Mouse (Mus musculus) intestine, postnatal 0 days (tissue): Measurements from ENCODE around the gene Sypl2. TPM values are rescaled to one million over a fixed set of nuclear protein-coding genes. Genes with fewer than 3 reads are reported as not detected.

Experiments used
- ATAC-seq: fragments of 200-750 bp; cut with Nextera tagmentation; 2 replicates; pipeline ENCODE4 v1.8.0; 2017; ENCODE audit warnings: mild to moderate bottlenecking, moderate TSS enrichment, moderate library complexity
- H3K27ac ChIP-seq: fragments of 300-500 bp; sonication (generic); 2 replicates; pipeline ENCODE4 v1.5.1; 2014; ENCODE audit warnings: mild to moderate bottlenecking, low read depth, low read length, moderate library complexity
- H3K27me3 ChIP-seq: fragments of 300-500 bp; sonication (generic); replicated peaks from 2 replicates; pipeline ENCODE4 v1.6.1; 2014; ENCODE audit warnings: low read length, mixed read lengths; ENCODE audit not compliant: control insufficient read depth, insufficient read depth
- H3K36me3 ChIP-seq: fragments of 300-500 bp; sonication (generic); 2 replicates; pipeline ENCODE4 v1.6.1; 2014; ENCODE audit warnings: mild to moderate bottlenecking, moderate library complexity; ENCODE audit not compliant: control insufficient read depth, insufficient read depth
- H3K4me1 ChIP-seq: fragments of 300-500 bp; sonication (generic); replicated peaks from 2 replicates; pipeline ENCODE4 v1.6.1; 2014; ENCODE audit warnings: antibody characterized with exemption, low read length, mixed read lengths; ENCODE audit not compliant: control insufficient read depth, insufficient read depth
- H3K4me2 ChIP-seq: fragments of 300-500 bp; sonication (generic); replicated peaks from 2 replicates; pipeline ENCODE4 v1.6.1; 2014; ENCODE audit warnings: low read depth, mild to moderate bottlenecking, moderate library complexity
- H3K4me3 ChIP-seq: fragments of 300-500 bp; sonication (generic); 2 replicates; pipeline ENCODE4 v1.5.1; 2014; ENCODE audit warnings: low read depth, low read length
- H3K9ac ChIP-seq: fragments of 300-500 bp; sonication (generic); 2 replicates; pipeline ENCODE4 v1.6.1; 2014; ENCODE audit warnings: mild to moderate bottlenecking, low read depth, low read length
- H3K9me3 ChIP-seq: fragments of 300-500 bp; sonication (generic); 2 replicates; pipeline ENCODE4 v1.6.1; 2016; ENCODE audit warnings: mixed run types; ENCODE audit not compliant: control insufficient read depth
- CTCF ChIP-seq: sonication (generic); IDR thresholded peaks from 2 replicates; pipeline ENCODE4 v1.5.1; 2016; ENCODE audit warnings: low read depth, mild to moderate bottlenecking, control low read depth, antibody characterized with exemption, moderate library complexity
- WGBS: fragments of 180-500 bp; shearing (Covaris S2); extraction: QIAGEN DNeasy Blood & Tissue Kit; methylation state at CpG from one replicate; pipeline ENCODE4 v1.1.7; 2014; 5-methylcytosine and 5-hydroxymethylcytosine counted together
- polyA plus RNA-seq: library from polyadenylated mRNA; unstranded; fragments of >200 nt; fragmentation: Nextera tagmentation; extraction: Ambion mirVana; gene quantifications from 2 replicates; pipeline ENCODE4 v1.2.1, GENCODE M21; 2015

The Sypl2 gene
- polyA plus RNA-seq, 1 experiment from 2014 or later, result 0.51 TPM

GRCm38 (mm10) chr3:108185460-108186097, 40.9 kb downstream of the Sypl2 start:
- no peaks in the 10 kb centered on the region for H3K27me3 ChIP-seq
- no peak for ATAC-seq
- no peak for TF ChIP-seq CTCF
- no peaks in the 10 kb centered on the region for H3K9me3 ChIP-seq
- H3K9ac ChIP-seq, result 0 out of 2 replicates have a peak overlapping the region, but pooled peaks have one; percentile 67
- H3K4me2 ChIP-seq, result peak overlapping the region; percentile 92
- 0 out of 2 replicates have a peak, but pooled peaks cover 2% of the 10 kb centered on the region for H3K4me1 ChIP-seq
- WGBS, result 3% methylated on average over 16 of the region's 16 CpGs
- no peaks in the 10 kb centered on the region; the same call in 1 of the 2 replicates for H3K36me3 ChIP-seq
- H3K4me3 ChIP-seq, result peak overlapping the region; percentile 71
- no peak overlapping the region for H3K27ac ChIP-seq

GRCm38 (mm10) chr3:108184742-108185141, 41.7 kb downstream of the Sypl2 start:
- H3K4me2 ChIP-seq, result no peak overlapping the region
- no peak overlapping the region for H3K27ac ChIP-seq
- H3K36me3 ChIP-seq, result no peaks in the 10 kb centered on the region; the same call in 1 of the 2 replicates
- no peak for ATAC-seq
- 78% methylated on average over 3 of the region's 3 CpGs for WGBS
- no peak for TF ChIP-seq CTCF
- H3K4me1 ChIP-seq, result 0 out of 2 replicates have a peak, but pooled peaks cover 2% of the 10 kb centered on the region
- H3K9ac ChIP-seq, result no peak overlapping the region
- H3K27me3 ChIP-seq, result no peaks in the 10 kb centered on the region
- H3K4me3 ChIP-seq, result no peak overlapping the region
- H3K9me3 ChIP-seq, result no peaks in the 10 kb centered on the region

GRCm38 (mm10) chr3:108180514-108180913, 45.9 kb downstream of the Sypl2 start:
- 48% methylated on average over 2 of the region's 2 CpGs for WGBS
- no peaks in the 10 kb centered on the region for H3K27me3 ChIP-seq
- ATAC-seq, result no peak
- no peak overlapping the region for H3K4me2 ChIP-seq
- H3K27ac ChIP-seq, result no peak overlapping the region
- H3K9ac ChIP-seq, result no peak overlapping the region
- no peaks in the 10 kb centered on the region for H3K9me3 ChIP-seq
- no peaks in the 10 kb centered on the region for H3K36me3 ChIP-seq
- H3K4me3 ChIP-seq, result no peak overlapping the region
- H3K4me1 ChIP-seq, result no peaks in the 10 kb centered on the region
- TF ChIP-seq CTCF, result no peak

GRCm38 (mm10) chr3:108178756-108179715, 47.4 kb downstream of the Sypl2 start:
- Histone ChIP-seq H3K27ac (no peak overlapping the region), H3K4me1 (no peaks in the 10 kb centered on the region), H3K9ac (no peak overlapping the region), H3K4me2 (no peak overlapping the region), H3K9me3 (no peaks in the 10 kb centered on the region), H3K36me3 (no peaks in the 10 kb centered on the region), H3K4me3 (no peak overlapping the region), H3K27me3 (no peaks in the 10 kb centered on the region)
- 53% methylated on average over 7 of the region's 7 CpGs for WGBS
- peak; percentile 21; the same call in 1 of the 2 replicates for TF ChIP-seq CTCF
- ATAC-seq, result peak; percentile 19; the same call in 1 of the 2 replicates

GRCm38 (mm10) chr3:108174672-108175531, 51.5 kb downstream of the Sypl2 start:
- Histone ChIP-seq H3K4me3 (no peak overlapping the region), H3K27me3 (no peaks in the 10 kb centered on the region), H3K9ac (no peak overlapping the region), H3K4me2 (no peak overlapping the region), H3K36me3 (no peaks in the 10 kb centered on the region), H3K27ac (no peak overlapping the region), H3K4me1 (no peaks in the 10 kb centered on the region), H3K9me3 (no peaks in the 10 kb centered on the region)
- ATAC-seq, result no peak
- WGBS, result 32% methylated on average over 14 of the region's 14 CpGs
- no peak for TF ChIP-seq CTCF

- no peak overlapping the region for H3K27ac ChIP-seq
- H3K4me3 ChIP-seq, result no peak overlapping the region
- no peaks in the 10 kb centered on the region for H3K27me3 ChIP-seq
- no peak for TF ChIP-seq CTCF
- no peaks in the 10 kb centered on the region for H3K4me1 ChIP-seq
- no peak for ATAC-seq
- H3K36me3 ChIP-seq, result no peaks in the 10 kb centered on the region
- WGBS, result 57% methylated on average over 3 of the region's 3 CpGs
- no peak overlapping the region for H3K4me2 ChIP-seq
- no peaks in the 10 kb centered on the region for H3K9me3 ChIP-seq
- H3K9ac ChIP-seq, result no peak overlapping the region
Observed at GRCm38 (mm10) chr3:108169199-108169598, 57.2 kb downstream of the Sypl2 start.
